Mouse (Mus musculus) limb, embryonic 12.5 days (tissue): ENCODE results near the gene Smim20. TPM values are rescaled to one million over a fixed set of nuclear protein-coding genes. Genes with fewer than 3 reads are reported as not detected.

ENCODE experiments used
- ATAC-seq: fragments of 200-750 bp; cut with Nextera tagmentation; 2 replicates; pipeline ENCODE4 v1.8.0; 2017; ENCODE audit warnings: low read depth, moderate TSS enrichment; ENCODE audit not compliant: insufficient number of reproducible peaks, insufficient read depth, low FRiP score, low TSS enrichment
- H3K27ac ChIP-seq: fragments of 300-500 bp; sonication (generic); 2 replicates; pipeline ENCODE4 v1.5.1; 2016; ENCODE audit warnings: mild to moderate bottlenecking, moderate library complexity
- H3K27me3 ChIP-seq: fragments of 300-500 bp; sonication (generic); 2 replicates; pipeline ENCODE4 v1.6.1; 2016; ENCODE audit warnings: mild to moderate bottlenecking, moderate library complexity
- H3K36me3 ChIP-seq: fragments of 300-500 bp; sonication (generic); 2 replicates; pipeline ENCODE4 v1.6.1; 2016; ENCODE audit warnings: mild to moderate bottlenecking, moderate library complexity
- H3K4me1 ChIP-seq: fragments of 300-500 bp; sonication (generic); replicated peaks from 2 replicates; pipeline ENCODE4 v1.6.1; 2016
- H3K4me2 ChIP-seq: fragments of 300-500 bp; sonication (generic); 2 replicates; pipeline ENCODE4 v1.6.1; 2016; ENCODE audit warnings: mild to moderate bottlenecking, moderate library complexity
- H3K4me3 ChIP-seq: fragments of 300-500 bp; sonication (generic); replicated peaks from 2 replicates; pipeline ENCODE4 v1.5.1; 2016; ENCODE audit warnings: mild to moderate bottlenecking
- H3K9ac ChIP-seq: fragments of 300-500 bp; sonication (generic); replicated peaks from 2 replicates; pipeline ENCODE4 v1.6.1; 2016; ENCODE audit warnings: mild to moderate bottlenecking, moderate library complexity
- H3K9me3 ChIP-seq: fragments of 300-500 bp; sonication (generic); 2 replicates; pipeline ENCODE4 v1.6.1; 2016; ENCODE audit warnings: mild to moderate bottlenecking, moderate library complexity
- WGBS: fragments of 180-500 bp; shearing (Covaris S2); methylation state at CpG from one replicate; pipeline ENCODE4 v1.1.7; 2016; 5-methylcytosine and 5-hydroxymethylcytosine counted together
- polyA plus RNA-seq: library from polyadenylated mRNA; unstranded; fragments of >200 nt; fragmentation: Nextera tagmentation; extraction: Ambion mirVana; gene quantifications from 2 replicates; pipeline ENCODE4 v1.2.1, GENCODE M21; 2016

Smim20 gene
- polyA plus RNA-seq, 1 experiment from 2014 or later: 66.0 TPM

- H3K9ac ChIP-seq: no peak overlapping the region
- no peak for ATAC-seq
- 87% methylated on average over 7 of the region's 7 CpGs for WGBS
Observed at GRCm38 (mm10) chr5:53242865-53243499, 23.9 kb upstream of the Smim20 start.

GRCm38 (mm10) chr5:53243933-53244332 is 22.9 kb upstream of the Smim20 start:
- Histone ChIP-seq H3K4me2 (no peak overlapping the region), H3K36me3 (no peaks in the 10 kb centered on the region), H3K4me3 (no peak overlapping the region), H3K9me3 (no peaks in the 10 kb centered on the region), H3K9ac (no peak overlapping the region), H3K27ac (no peak overlapping the region), H3K4me1 (peaks cover 17% of the 10 kb centered on the region), H3K27me3 (no peaks in the 10 kb centered on the region)
- ATAC-seq: no peak
- 71% methylated on average over 10 of the region's 10 CpGs for WGBS

More at GRCm38 (mm10) chr5:53242865-53243499, 23.9 kb upstream of the Smim20 start:
- no peaks in the 10 kb centered on the region for H3K9me3 ChIP-seq
- H3K4me2 ChIP-seq: no peak overlapping the region
- H3K4me3 ChIP-seq: no peak overlapping the region
- no peaks in the 10 kb centered on the region for H3K27me3 ChIP-seq
- H3K4me1 ChIP-seq: peaks cover 17% of the 10 kb centered on the region
- H3K27ac ChIP-seq: no peak overlapping the region
- H3K36me3 ChIP-seq: no peaks in the 10 kb centered on the region

GRCm38 (mm10) chr5:53248499-53248898 is 18.4 kb upstream of the Smim20 start:
- Histone ChIP-seq H3K27me3 (no peaks in the 10 kb centered on the region), H3K4me3 (no peak overlapping the region), H3K9me3 (no peaks in the 10 kb centered on the region), H3K27ac (no peak overlapping the region), H3K4me1 (peaks cover 6% of the 10 kb centered on the region; the same call in 1 of the 2 replicates), H3K4me2 (no peak overlapping the region), H3K36me3 (no peaks in the 10 kb centered on the region), H3K9ac (no peak overlapping the region)
- no peak for ATAC-seq
- WGBS: 85% methylated on average over 11 of the region's 11 CpGs

- H3K36me3 ChIP-seq: no peaks in the 10 kb centered on the region
- ATAC-seq: no peak
- no peaks in the 10 kb centered on the region for H3K9me3 ChIP-seq
- peaks cover 6% of the 10 kb centered on the region; the same call in 1 of the 2 replicates for H3K4me1 ChIP-seq
- H3K4me2 ChIP-seq: no peak overlapping the region
- H3K27me3 ChIP-seq: no peaks in the 10 kb centered on the region
- H3K27ac ChIP-seq: no peak overlapping the region
- 37% methylated on average over 4 of the region's 4 CpGs for WGBS
- no peak overlapping the region for H3K9ac ChIP-seq
- H3K4me3 ChIP-seq: no peak overlapping the region
Observed at GRCm38 (mm10) chr5:53249431-53250061, 17.3 kb upstream of the Smim20 start.

- WGBS: 84% methylated on average over 5 of the region's 5 CpGs
- Histone ChIP-seq H3K9me3 (no peaks in the 10 kb centered on the region), H3K36me3 (no peaks in the 10 kb centered on the region), H3K9ac (no peak overlapping the region), H3K4me3 (no peak overlapping the region), H3K4me1 (peaks cover 20% of the 10 kb centered on the region), H3K4me2 (no peak overlapping the region), H3K27me3 (peaks cover 27% of the 10 kb centered on the region; the same call in 1 of the 2 replicates), H3K27ac (no peak overlapping the region)
- ATAC-seq: no peak
Observed at GRCm38 (mm10) chr5:53254154-53254553, 12.7 kb upstream of the Smim20 start.

GRCm38 (mm10) chr5:53254821-53255220 is 12.1 kb upstream of the Smim20 start:
- Histone ChIP-seq H3K9ac (no peak overlapping the region), H3K9me3 (no peaks in the 10 kb centered on the region), H3K27ac (no peak overlapping the region), H3K4me2 (no peak overlapping the region), H3K36me3 (no peaks in the 10 kb centered on the region), H3K27me3 (peaks cover 29% of the 10 kb centered on the region; the same call in 1 of the 2 replicates), H3K4me3 (no peak overlapping the region), H3K4me1 (peaks cover 14% of the 10 kb centered on the region)
- no peak for ATAC-seq
- 74% methylated on average over 3 of the region's 3 CpGs for WGBS

GRCm38 (mm10) chr5:53258038-53258786 is 8.7 kb upstream of the Smim20 start:
- H3K9ac ChIP-seq: peak overlapping the region; percentile 47; the same call in 1 of the 2 replicates
- no peaks in the 10 kb centered on the region for H3K9me3 ChIP-seq
- no peak overlapping the region for H3K27ac ChIP-seq
- 2% methylated on average over 29 of the region's 29 CpGs for WGBS
- H3K27me3 ChIP-seq: peaks cover 29% of the 10 kb centered on the region; the same call in 1 of the 2 replicates
- H3K4me1 ChIP-seq: peaks cover 14% of the 10 kb centered on the region
- no peak for ATAC-seq
- peak overlapping the region; percentile 38 for H3K4me3 ChIP-seq
- peak overlapping the region; percentile 80 for H3K4me2 ChIP-seq
- H3K36me3 ChIP-seq: no peaks in the 10 kb centered on the region

GRCm38 (mm10) chr5:53259894-53260293 is 7.0 kb upstream of the Smim20 start:
- 60% methylated on average over 5 of the region's 5 CpGs for WGBS
- Histone ChIP-seq H3K4me1 (peaks cover 14% of the 10 kb centered on the region), H3K36me3 (no peaks in the 10 kb centered on the region), H3K4me2 (no peak overlapping the region), H3K27me3 (peaks cover 29% of the 10 kb centered on the region; the same call in 1 of the 2 replicates), H3K27ac (no peak overlapping the region), H3K9ac (no peak overlapping the region), H3K9me3 (no peaks in the 10 kb centered on the region), H3K4me3 (no peak overlapping the region)
- no peak for ATAC-seq

- Histone ChIP-seq H3K9me3 (no peaks in the 10 kb centered on the region), H3K36me3 (no peaks in the 10 kb centered on the region), H3K27me3 (peaks cover 21% of the 10 kb centered on the region; the same call in 1 of the 2 replicates), H3K9ac (no peak overlapping the region), H3K4me2 (no peak overlapping the region), H3K4me1 (peaks cover 17% of the 10 kb centered on the region), H3K4me3 (no peak overlapping the region), H3K27ac (no peak overlapping the region)
- WGBS: 77% methylated on average over 10 of the region's 10 CpGs
- no peak for ATAC-seq
Observed at GRCm38 (mm10) chr5:53261999-53262398, 4.9 kb upstream of the Smim20 start.

- no peak overlapping the region for H3K4me3 ChIP-seq
- no peak for ATAC-seq
- H3K36me3 ChIP-seq: no peaks in the 10 kb centered on the region
- H3K9me3 ChIP-seq: no peaks in the 10 kb centered on the region
- H3K27ac ChIP-seq: no peak overlapping the region
- peaks cover 21% of the 10 kb centered on the region for H3K4me1 ChIP-seq
- peaks cover 2% of the 10 kb centered on the region; the same call in 1 of the 2 replicates for H3K27me3 ChIP-seq
- H3K9ac ChIP-seq: no peak overlapping the region
- WGBS: 69% methylated on average over 5 of the region's 5 CpGs
- H3K4me2 ChIP-seq: no peak overlapping the region
Observed at GRCm38 (mm10) chr5:53264061-53264460, 2.8 kb upstream of the Smim20 start.

GRCm38 (mm10) chr5:53265740-53266139 is 1.1 kb upstream of the Smim20 start:
- Histone ChIP-seq H3K27ac (no peak overlapping the region), H3K4me1 (peaks cover 21% of the 10 kb centered on the region), H3K4me2 (no peak overlapping the region), H3K9ac (no peak overlapping the region), H3K27me3 (no peaks in the 10 kb centered on the region), H3K9me3 (no peaks in the 10 kb centered on the region), H3K4me3 (no peak overlapping the region), H3K36me3 (no peaks in the 10 kb centered on the region)
- ATAC-seq: no peak
- 55% methylated on average over 12 of the region's 12 CpGs for WGBS
